Mouse (Mus musculus): ENCODE data around the gene Pik3r5. TPM values are rescaled to one million over a fixed set of nuclear protein-coding genes. Genes with fewer than 3 reads are reported as not detected.

Gene Pik3r5
- polyA plus RNA-seq, 2 experiments: 0.46 to 0.66 TPM

- Histone ChIP-seq H3K9ac (replicated peaks) (no peak overlapping the region), H3K36me3 (replicated peaks; ENCODE audit: control insufficient read depth, insufficient read depth, low read depth) (no peaks in the 10 kb centered on the region), H3K4me1 (replicated peaks; ENCODE audit: control insufficient read depth in 2 of 2, insufficient read depth in 2 of 2, low read length in 1 of 2) (no peaks in the 10 kb centered on the region), H3K9me3 (ENCODE audit: control insufficient read depth, low read length) (no peaks in the 10 kb centered on the region), H3K4me3 (ENCODE audit: insufficient read depth in 1 of 2, low read depth in 2 of 2, low read length in 2 of 2) (no peak overlapping the region), H3K27ac (no peak overlapping the region), H3K4me2 (ENCODE audit: low read depth) (no peak overlapping the region), H3K27me3 (ENCODE audit: control insufficient read depth, insufficient read depth, low read length) (peaks cover 79% of the 10 kb centered on the region)
- ATAC-seq (ENCODE audit: insufficient read depth) (no peak), DNase-seq (ENCODE audit: low read depth in 3 of 3, low spot score in 3 of 3) (no peak)
- TF ChIP-seq EP300 (IDR thresholded peaks at IDR 0.05; ENCODE audit: low read depth): no peak
- no peak for TF ChIP-seq CTCF (IDR thresholded peaks at IDR 0.05; ENCODE audit: low read depth)
- WGBS (ENCODE audit: insufficient replicate concordance): 3% methylated on average over 8 of the region's 8 CpGs
These were observed 42.3 kb upstream of the Pik3r5 start for GRCm38 (mm10) chr11:68389621-68390020.

GRCm38 (mm10) chr11:68390381-68391287 lies 41.3 kb upstream of the Pik3r5 start:
- Histone ChIP-seq H3K36me3 (replicated peaks; ENCODE audit: control insufficient read depth, insufficient read depth, low read depth) (no peaks in the 10 kb centered on the region), H3K27me3 (ENCODE audit: control insufficient read depth, insufficient read depth, low read length) (peaks cover 75% of the 10 kb centered on the region), H3K27ac (no peak overlapping the region), H3K4me3 (ENCODE audit: insufficient read depth in 1 of 2, low read depth in 2 of 2, low read length in 2 of 2) (no peak overlapping the region), H3K9ac (replicated peaks) (no peak overlapping the region), H3K4me2 (ENCODE audit: low read depth) (no peak overlapping the region), H3K9me3 (ENCODE audit: control insufficient read depth, low read length) (no peaks in the 10 kb centered on the region), H3K4me1 (replicated peaks; ENCODE audit: control insufficient read depth in 2 of 2, insufficient read depth in 2 of 2, low read length in 1 of 2) (no peaks in the 10 kb centered on the region)
- ATAC-seq (ENCODE audit: insufficient read depth): no peak
- DNase-seq (ENCODE audit: low read depth in 3 of 3, low spot score in 3 of 3): no peak
- WGBS (ENCODE audit: insufficient replicate concordance): 3% methylated on average over 19 of the region's 19 CpGs
- TF ChIP-seq EP300 (IDR thresholded peaks at IDR 0.05; ENCODE audit: low read depth) (no peak), CTCF (IDR thresholded peaks at IDR 0.05; ENCODE audit: low read depth) (no peak)

GRCm38 (mm10) chr11:68393897-68394490 lies 37.9 kb upstream of the Pik3r5 start:
- ATAC-seq (ENCODE audit: insufficient read depth) (no peak), DNase-seq (ENCODE audit: low read depth in 3 of 3, low spot score in 3 of 3) (no peak)
- TF ChIP-seq EP300 (IDR thresholded peaks at IDR 0.05; ENCODE audit: low read depth) (no peak), CTCF (IDR thresholded peaks at IDR 0.05; ENCODE audit: low read depth) (no peak)
- Histone ChIP-seq H3K36me3 (replicated peaks; ENCODE audit: control insufficient read depth, insufficient read depth, low read depth) (no peaks in the 10 kb centered on the region), H3K27ac (no peak overlapping the region), H3K4me1 (replicated peaks; ENCODE audit: control insufficient read depth in 2 of 2, insufficient read depth in 2 of 2, low read length in 1 of 2) (no peaks in the 10 kb centered on the region), H3K27me3 (ENCODE audit: control insufficient read depth, insufficient read depth, low read length) (peaks cover 69% of the 10 kb centered on the region), H3K4me3 (ENCODE audit: insufficient read depth in 1 of 2, low read depth in 2 of 2, low read length in 2 of 2) (no peak overlapping the region), H3K9ac (replicated peaks) (no peak overlapping the region), H3K4me2 (ENCODE audit: low read depth) (no peak overlapping the region), H3K9me3 (ENCODE audit: control insufficient read depth, low read length) (no peaks in the 10 kb centered on the region)
- WGBS (ENCODE audit: insufficient replicate concordance): 13% methylated on average over 2 of the region's 2 CpGs

- 35% methylated on average over 4 of the region's 4 CpGs for WGBS (ENCODE audit: insufficient replicate concordance)
- Histone ChIP-seq H3K27me3 (ENCODE audit: control insufficient read depth, insufficient read depth, low read length) (peaks cover 70% of the 10 kb centered on the region), H3K27ac (no peak overlapping the region), H3K9ac (replicated peaks) (no peak overlapping the region), H3K4me1 (replicated peaks; ENCODE audit: control insufficient read depth in 2 of 2, insufficient read depth in 2 of 2, low read length in 1 of 2) (no peaks in the 10 kb centered on the region), H3K4me2 (ENCODE audit: low read depth) (no peak overlapping the region), H3K36me3 (replicated peaks; ENCODE audit: control insufficient read depth, insufficient read depth, low read depth) (no peaks in the 10 kb centered on the region), H3K4me3 (ENCODE audit: insufficient read depth in 1 of 2, low read depth in 2 of 2, low read length in 2 of 2) (no peak overlapping the region), H3K9me3 (ENCODE audit: control insufficient read depth, low read length) (no peaks in the 10 kb centered on the region)
- ATAC-seq (ENCODE audit: insufficient read depth) (no peak), DNase-seq (ENCODE audit: low read depth in 3 of 3, low spot score in 3 of 3) (no peak)
- no peak for TF ChIP-seq CTCF (IDR thresholded peaks at IDR 0.05; ENCODE audit: low read depth)
- no peak for TF ChIP-seq EP300 (IDR thresholded peaks at IDR 0.05; ENCODE audit: low read depth)
These were observed 37.2 kb upstream of the Pik3r5 start for GRCm38 (mm10) chr11:68394749-68395148.

- no peak overlapping the region for H3K27ac ChIP-seq
- H3K9me3 ChIP-seq (ENCODE audit: control insufficient read depth, low read length): no peaks in the 10 kb centered on the region
- no peaks in the 10 kb centered on the region for H3K4me1 ChIP-seq (replicated peaks; ENCODE audit: control insufficient read depth in 2 of 2, insufficient read depth in 2 of 2, low read length in 1 of 2)
- no peak for DNase-seq (ENCODE audit: low read depth in 3 of 3, low spot score in 3 of 3)
- no peak for ATAC-seq (ENCODE audit: insufficient read depth)
- WGBS (ENCODE audit: insufficient replicate concordance): 40% methylated on average over 5 of the region's 5 CpGs
- peaks cover 74% of the 10 kb centered on the region for H3K27me3 ChIP-seq (ENCODE audit: control insufficient read depth, insufficient read depth, low read length)
- no peak overlapping the region for H3K4me3 ChIP-seq (ENCODE audit: insufficient read depth in 1 of 2, low read depth in 2 of 2, low read length in 2 of 2)
- no peak for TF ChIP-seq CTCF (IDR thresholded peaks at IDR 0.05; ENCODE audit: low read depth)
- no peak for TF ChIP-seq EP300 (IDR thresholded peaks at IDR 0.05; ENCODE audit: low read depth)
- no peaks in the 10 kb centered on the region for H3K36me3 ChIP-seq (replicated peaks; ENCODE audit: control insufficient read depth, insufficient read depth, low read depth)
- no peak overlapping the region for H3K4me2 ChIP-seq (ENCODE audit: low read depth)
- H3K9ac ChIP-seq (replicated peaks): no peak overlapping the region
These were observed 36.4 kb upstream of the Pik3r5 start for GRCm38 (mm10) chr11:68395546-68395945.

Measured in liver, embryonic 14.5 days (tissue).